Mouse (Mus musculus) heart, embryonic 14.5 days (tissue): ENCODE measurements around the gene Ggact. TPM values are rescaled to one million over a fixed set of nuclear protein-coding genes. Genes with fewer than 3 reads are reported as not detected.
A peak's percentile ranks its signal among the peaks of the same experiment; 100 is the strongest.

Experiments
- ATAC-seq: fragments of 200-750 bp; cut with Nextera tagmentation; 2 replicates; pipeline ENCODE4 v1.8.0; 2017; ENCODE audit warnings: low read depth, moderate TSS enrichment; ENCODE audit not compliant: insufficient number of reproducible peaks, insufficient read depth, low FRiP score
- H3K27ac ChIP-seq, 2 experiments: fragments of 200-500 bp in 1 of 2; fragments of 300-500 bp in 1 of 2; sonication (generic) in 1 of 2; replicated peaks in 1 of 2; 2 replicates each; pipeline ENCODE4 v1.5.1; 2012 to 2014; ENCODE audit warnings: low read depth in 2 of 2, low read length in 2 of 2, control low read depth in 1 of 2, mild to moderate bottlenecking in 1 of 2, mixed read lengths in 1 of 2; ENCODE audit not compliant: control insufficient read depth in 1 of 2, insufficient read depth in 1 of 2
- H3K27me3 ChIP-seq: fragments of 300-500 bp; sonication (generic); 2 replicates; pipeline ENCODE4 v1.6.1; 2014; ENCODE audit warnings: mild to moderate bottlenecking, low read length, control low read depth; ENCODE audit not compliant: control insufficient read depth, insufficient read depth
- H3K36me3 ChIP-seq: fragments of 300-500 bp; sonication (generic); 2 replicates; pipeline ENCODE4 v1.6.1; 2014; ENCODE audit warnings: mild to moderate bottlenecking, control low read depth, low read length, mixed read lengths; ENCODE audit not compliant: control insufficient read depth, insufficient read depth
- H3K4me1 ChIP-seq, 2 experiments: fragments of 200-500 bp in 1 of 2; fragments of 300-500 bp in 1 of 2; sonication (generic) in 1 of 2; 2 replicates each; pipeline ENCODE4 v1.6.1; 2012 to 2014; ENCODE audit warnings: low read length in 2 of 2, control low read depth in 1 of 2, mixed read lengths in 1 of 2; ENCODE audit not compliant: control insufficient read depth in 2 of 2, insufficient read depth in 2 of 2
- H3K4me2 ChIP-seq: fragments of 300-500 bp; sonication (generic); 2 replicates; pipeline ENCODE4 v1.6.1; 2014; ENCODE audit warnings: mild to moderate bottlenecking, low read length
- H3K4me3 ChIP-seq, 2 experiments: fragments of 200-500 bp in 1 of 2; fragments of 300-500 bp in 1 of 2; sonication (generic) in 1 of 2; 2 replicates each; pipeline ENCODE4 v1.5.1; 2012 to 2014; ENCODE audit warnings: low read length in 2 of 2, mild to moderate bottlenecking in 2 of 2, control low read depth in 1 of 2, low read depth in 1 of 2, moderate library complexity in 1 of 2; ENCODE audit not compliant: control insufficient read depth in 1 of 2, insufficient read depth in 1 of 2
- H3K9ac ChIP-seq: fragments of 300-500 bp; sonication (generic); 2 replicates; pipeline ENCODE4 v1.6.1; 2014; ENCODE audit warnings: mild to moderate bottlenecking, low read length
- H3K9me3 ChIP-seq: fragments of 300-500 bp; sonication (generic); 2 replicates; pipeline ENCODE4 v1.6.1; 2016; ENCODE audit warnings: low read length, control low read depth; ENCODE audit not compliant: control insufficient read depth
- WGBS: fragments of 180-500 bp; shearing (Covaris S2); extraction: QIAGEN DNeasy Blood & Tissue Kit; methylation state at CpG from one replicate; pipeline ENCODE4 v1.1.7; 2014; 5-methylcytosine and 5-hydroxymethylcytosine counted together
- polyA plus RNA-seq: library from polyadenylated mRNA; unstranded; fragments of >200 nt; fragmentation: Nextera tagmentation; extraction: Ambion mirVana; gene quantifications from 2 replicates; pipeline ENCODE4 v1.2.1, GENCODE M21; 2014

The Ggact gene
- polyA plus RNA-seq, 1 experiment from 2014 or later: 18.9 TPM

- Histone ChIP-seq H3K9me3 (peaks cover 9% of the 10 kb centered on the region), H3K27ac (no peak overlapping the region), H3K9ac (no peak overlapping the region), H3K4me3 (no peak overlapping the region), H3K4me2 (no peak overlapping the region), H3K27me3 (no peaks in the 10 kb centered on the region), H3K4me1 (peaks cover 0 to 9% of the 10 kb centered on the region in 2 experiments; a peak in 3 of 4 replicates), H3K36me3 (no peaks in the 10 kb centered on the region)
- WGBS: 72% methylated on average over 5 of the region's 5 CpGs
- ATAC-seq: no peak
These were observed 4.0 kb downstream of the Ggact start for GRCm38 (mm10) chr14:122909368-122910091.

- ATAC-seq: no peak
- Histone ChIP-seq H3K9me3 (peaks cover 9% of the 10 kb centered on the region), H3K4me1 (peaks cover 2 to 11% of the 10 kb centered on the region in 2 experiments; a peak in 3 of 4 replicates), H3K27me3 (no peaks in the 10 kb centered on the region), H3K4me3 (no peak overlapping the region), H3K9ac (no peak overlapping the region), H3K27ac (no peak overlapping the region), H3K4me2 (no peak overlapping the region), H3K36me3 (no peaks in the 10 kb centered on the region)
- 96% methylated on average over 4 of the region's 4 CpGs for WGBS
These were observed 5.5 kb downstream of the Ggact start for GRCm38 (mm10) chr14:122908075-122908474.

- Histone ChIP-seq H3K27me3 (no peaks in the 10 kb centered on the region), H3K4me2 (no peak overlapping the region), H3K27ac (no peak overlapping the region), H3K4me1 (peaks cover 12 to 13% of the 10 kb centered on the region in 2 experiments), H3K9me3 (peaks cover 9% of the 10 kb centered on the region), H3K9ac (no peak overlapping the region), H3K4me3 (no peak overlapping the region), H3K36me3 (no peaks in the 10 kb centered on the region)
- no peak for ATAC-seq
- 96% methylated on average over 1 of the region's 1 CpGs for WGBS
These were observed 8.6 kb downstream of the Ggact start for GRCm38 (mm10) chr14:122905007-122905406.

- no peak overlapping the region for H3K27ac ChIP-seq
- H3K4me2 ChIP-seq: no peak overlapping the region
- WGBS: 67% methylated on average over 2 of the region's 2 CpGs
- no peaks in the 10 kb centered on the region for H3K27me3 ChIP-seq
- no peak overlapping the region for H3K4me3 ChIP-seq
- no peak overlapping the region for H3K9ac ChIP-seq
- peaks cover 12 to 13% of the 10 kb centered on the region in 2 experiments for H3K4me1 ChIP-seq
- ATAC-seq: no peak
- no peaks in the 10 kb centered on the region for H3K36me3 ChIP-seq
- H3K9me3 ChIP-seq: peaks cover 9% of the 10 kb centered on the region
These were observed 9.6 kb downstream of the Ggact start for GRCm38 (mm10) chr14:122903923-122904351.

DNA sequence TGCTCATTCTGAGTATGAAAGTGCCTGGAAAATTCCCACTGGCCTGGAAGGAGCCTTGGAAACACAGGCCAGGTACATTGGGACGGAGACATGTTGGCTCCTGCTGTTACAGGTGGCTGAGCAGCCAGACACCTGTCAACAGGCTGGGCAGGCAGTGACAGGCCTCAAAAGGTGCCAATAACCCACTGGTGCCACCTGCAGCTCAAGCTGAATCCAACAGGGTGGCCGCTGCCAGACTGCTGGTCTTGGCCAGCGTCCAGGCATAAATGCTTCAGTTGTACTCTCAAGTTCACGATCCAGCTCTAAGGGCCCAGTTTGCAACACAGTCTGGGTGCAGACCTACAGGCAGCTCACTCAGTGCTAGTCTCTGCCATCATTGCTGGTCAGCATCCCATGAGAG is 10.7 kb downstream of the Ggact start:
- peaks cover 12 to 13% of the 10 kb centered on the region in 2 experiments for H3K4me1 ChIP-seq
- H3K9me3 ChIP-seq: peaks cover 5% of the 10 kb centered on the region
- H3K9ac ChIP-seq: no peak overlapping the region
- peak; percentile 85 for ATAC-seq
- WGBS: 18% methylated on average over 4 of the region's 4 CpGs
- H3K36me3 ChIP-seq: no peaks in the 10 kb centered on the region
- H3K4me2 ChIP-seq: no peak overlapping the region
- H3K27me3 ChIP-seq: no peaks in the 10 kb centered on the region
- no peak overlapping the region for H3K4me3 ChIP-seq
- H3K27ac ChIP-seq: peak overlapping the region; percentile 0 to 57; a peak in 3 of 4 replicates

DNA sequence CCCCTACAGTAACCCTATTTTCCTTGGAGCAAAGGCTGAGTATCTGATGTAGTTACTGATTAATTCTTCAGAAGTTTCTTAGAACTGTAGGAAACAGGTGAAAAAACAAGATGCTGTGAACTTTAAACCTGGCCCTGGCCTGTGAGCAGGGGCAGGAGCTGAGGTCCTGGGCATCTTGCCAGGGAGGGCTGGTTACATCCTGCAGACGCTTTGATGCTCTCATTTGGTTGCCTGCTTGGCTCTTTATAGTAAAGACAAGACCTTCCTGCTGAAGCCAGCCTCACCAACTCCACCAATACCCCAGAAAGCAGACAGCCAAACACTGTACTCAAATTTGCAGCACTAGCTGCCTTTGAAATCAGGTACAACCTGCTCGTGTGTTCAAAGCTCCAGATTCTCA is 11.4 kb downstream of the Ggact start:
- Histone ChIP-seq H3K4me1 (peaks cover 12 to 13% of the 10 kb centered on the region in 2 experiments), H3K9ac (no peak overlapping the region), H3K27ac (peak overlapping the region in 1 of 2 experiments; percentile 57; a peak in 2 of 4 replicates), H3K9me3 (peaks cover 2% of the 10 kb centered on the region), H3K27me3 (no peaks in the 10 kb centered on the region), H3K36me3 (no peaks in the 10 kb centered on the region), H3K4me3 (no peak overlapping the region), H3K4me2 (no peak overlapping the region)
- ATAC-seq: no peak
- 45% methylated on average over 2 of the region's 2 CpGs for WGBS

- Histone ChIP-seq H3K9me3 (no peaks in the 10 kb centered on the region), H3K27me3 (no peaks in the 10 kb centered on the region), H3K4me1 (peaks cover 12 to 13% of the 10 kb centered on the region in 2 experiments), H3K4me3 (no peak overlapping the region), H3K9ac (no peak overlapping the region), H3K27ac (no peak overlapping the region), H3K36me3 (no peaks in the 10 kb centered on the region), H3K4me2 (no peak overlapping the region)
- 64% methylated on average over 2 of the region's 2 CpGs for WGBS
- no peak for ATAC-seq
These were observed 11.8 kb downstream of the Ggact start for GRCm38 (mm10) chr14:122901715-122902114.
